Mouse (Mus musculus) midbrain, embryonic 13.5 days (tissue): ENCODE measurements around the gene Atp6v0b. TPM values are rescaled to one million over a fixed set of nuclear protein-coding genes. Genes with fewer than 3 reads are reported as not detected.

ENCODE experiments used
- ATAC-seq: fragments of 200-750 bp; cut with Nextera tagmentation; 2 replicates; pipeline ENCODE4 v1.8.0; 2017; ENCODE audit warnings: mild to moderate bottlenecking, moderate TSS enrichment, moderate library complexity
- H3K27ac ChIP-seq: fragments of 300-500 bp; sonication (generic); 2 replicates; pipeline ENCODE4 v1.5.1; 2015; ENCODE audit warnings: inconsistent platforms, mild to moderate bottlenecking, moderate library complexity
- H3K27me3 ChIP-seq: fragments of 300-500 bp; sonication (generic); 2 replicates; pipeline ENCODE4 v1.6.1; 2015; ENCODE audit warnings: mild to moderate bottlenecking, inconsistent platforms
- H3K36me3 ChIP-seq: fragments of 300-500 bp; sonication (generic); 2 replicates; pipeline ENCODE4 v1.6.1; 2015; ENCODE audit warnings: mild to moderate bottlenecking, inconsistent platforms
- H3K4me1 ChIP-seq: fragments of 300-500 bp; sonication (generic); replicated peaks from 2 replicates; pipeline ENCODE4 v1.6.1; 2015; ENCODE audit warnings: inconsistent platforms
- H3K4me2 ChIP-seq: fragments of 300-500 bp; sonication (generic); replicated peaks from 2 replicates; pipeline ENCODE4 v1.6.1; 2015; ENCODE audit warnings: moderate library complexity, mild to moderate bottlenecking, inconsistent platforms
- H3K4me3 ChIP-seq: fragments of 300-500 bp; sonication (generic); replicated peaks from 2 replicates; pipeline ENCODE4 v1.5.1; 2015; ENCODE audit warnings: mild to moderate bottlenecking, inconsistent platforms
- H3K9ac ChIP-seq: fragments of 300-500 bp; sonication (generic); replicated peaks from 2 replicates; pipeline ENCODE4 v1.6.1; 2015; ENCODE audit warnings: mild to moderate bottlenecking, inconsistent platforms
- H3K9me3 ChIP-seq: fragments of 300-500 bp; sonication (generic); 2 replicates; pipeline ENCODE4 v1.6.1; 2016; ENCODE audit warnings: mild to moderate bottlenecking, inconsistent platforms
- WGBS: fragments of 180-500 bp; shearing (Covaris S2); methylation state at CpG from one replicate; pipeline ENCODE4 v1.1.7; 2015; 5-methylcytosine and 5-hydroxymethylcytosine counted together
- polyA plus RNA-seq: library from polyadenylated mRNA; unstranded; fragments of >200 nt; fragmentation: Nextera tagmentation; extraction: Ambion mirVana; gene quantifications from 2 replicates; pipeline ENCODE4 v1.2.1, GENCODE M21; 2015

The Atp6v0b gene
- polyA plus RNA-seq, 1 experiment from 2014 or later = 469 TPM

DNA sequence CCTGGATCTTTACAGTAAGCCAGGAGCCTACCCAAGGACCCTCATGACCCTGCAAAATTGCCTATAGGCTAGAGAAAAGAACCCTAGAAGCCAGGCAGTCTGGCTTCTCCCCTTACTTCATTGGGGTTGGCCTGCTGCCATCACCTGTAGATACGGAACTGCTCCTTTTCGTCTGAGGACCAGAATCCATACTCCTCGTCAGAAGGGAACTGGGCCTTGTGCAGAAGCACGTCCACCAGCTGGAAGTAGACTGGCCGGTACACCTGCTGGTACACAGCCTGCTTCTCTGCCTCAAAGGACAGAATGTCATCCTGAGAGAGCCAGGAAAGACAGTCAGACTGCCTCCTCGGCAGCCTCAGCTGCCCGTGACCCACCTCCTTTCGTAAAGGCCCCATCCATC lies 17.6 kb upstream of the Atp6v0b start:
- Histone ChIP-seq H3K4me3 (no peak overlapping the region), H3K9me3 (no peaks in the 10 kb centered on the region), H3K27ac (no peak overlapping the region), H3K27me3 (no peaks in the 10 kb centered on the region), H3K4me2 (no peak overlapping the region), H3K9ac (no peak overlapping the region), H3K4me1 (peaks cover 23% of the 10 kb centered on the region), H3K36me3 (peaks cover 69% of the 10 kb centered on the region)
- no peak for ATAC-seq
- 94% methylated on average over 8 of the region's 8 CpGs for WGBS

DNA sequence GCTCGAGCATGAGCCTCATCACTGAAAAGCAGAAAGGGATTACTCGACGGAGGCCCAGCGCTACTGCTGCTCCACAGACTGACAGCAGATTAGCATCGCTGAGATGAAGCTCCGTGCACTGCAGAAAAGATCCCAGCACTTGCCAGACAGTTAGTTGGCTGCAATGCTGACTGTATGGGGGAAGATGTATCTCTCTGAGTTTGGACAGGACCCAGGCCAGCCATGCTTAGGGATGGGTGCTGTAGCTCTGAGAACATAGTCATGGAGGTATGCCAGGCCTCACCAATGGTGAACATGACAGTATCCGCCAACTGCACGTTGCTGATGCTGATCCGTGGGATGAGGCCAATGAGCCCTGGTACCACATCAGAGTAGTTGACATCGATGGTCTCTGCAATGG lies 17.0 kb upstream of the Atp6v0b start:
- no peak for ATAC-seq
- H3K27me3 ChIP-seq = no peaks in the 10 kb centered on the region
- no peak overlapping the region for H3K27ac ChIP-seq
- no peak overlapping the region for H3K9ac ChIP-seq
- no peak overlapping the region for H3K4me2 ChIP-seq
- H3K4me3 ChIP-seq = no peak overlapping the region
- peaks cover 76% of the 10 kb centered on the region for H3K36me3 ChIP-seq
- H3K9me3 ChIP-seq = no peaks in the 10 kb centered on the region
- 91% methylated on average over 10 of the region's 10 CpGs for whole genome bisulfite sequencing
- peaks cover 16% of the 10 kb centered on the region for H3K4me1 ChIP-seq

DNA sequence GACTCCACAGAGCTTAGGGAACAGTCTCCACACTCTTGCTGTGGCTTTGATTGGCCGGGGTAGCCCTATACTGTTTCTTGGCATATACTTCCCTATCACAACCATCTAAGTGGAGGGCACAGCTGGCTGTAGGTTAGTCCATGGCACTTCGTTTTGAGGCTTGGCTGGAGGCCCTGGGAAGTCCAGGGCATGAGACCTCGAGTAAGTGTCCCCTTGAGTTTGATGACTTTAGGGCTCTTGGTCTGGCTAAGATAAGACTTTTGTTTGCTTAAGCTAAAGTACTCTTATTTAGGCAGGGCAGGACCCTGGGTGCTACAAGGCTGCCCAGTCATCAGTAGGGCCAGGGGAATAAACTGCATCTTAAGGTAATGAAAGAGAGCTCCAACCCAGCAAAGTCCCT lies 11.0 kb upstream of the Atp6v0b start:
- H3K9me3 ChIP-seq = no peaks in the 10 kb centered on the region
- no peak overlapping the region for H3K4me2 ChIP-seq
- no peak for ATAC-seq
- WGBS = 84% methylated on average over 3 of the region's 3 CpGs
- H3K4me3 ChIP-seq = no peak overlapping the region
- H3K27me3 ChIP-seq = no peaks in the 10 kb centered on the region
- peaks cover 92% of the 10 kb centered on the region for H3K36me3 ChIP-seq
- no peak overlapping the region for H3K9ac ChIP-seq
- H3K27ac ChIP-seq = no peak overlapping the region
- H3K4me1 ChIP-seq = no peaks in the 10 kb centered on the region

DNA sequence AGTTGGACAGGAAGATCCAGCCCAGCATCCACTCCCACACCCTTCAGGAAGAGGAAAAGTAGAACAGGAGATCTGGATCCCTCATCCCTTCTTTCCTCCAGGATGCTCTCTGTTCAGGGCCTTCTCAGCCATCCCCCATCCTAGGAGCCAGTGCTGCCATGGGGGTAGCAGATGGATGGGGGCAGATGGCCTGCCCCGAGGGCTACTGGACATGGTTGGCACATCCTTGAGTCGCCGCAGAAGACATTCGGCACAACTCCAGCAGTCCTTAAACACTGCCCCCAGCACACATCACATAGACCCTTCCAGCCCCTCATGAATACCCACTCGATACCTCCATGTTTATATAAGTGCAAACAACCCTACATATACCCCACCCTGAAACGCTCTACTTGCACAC lies 8.9 kb upstream of the Atp6v0b start:
- no peaks in the 10 kb centered on the region for H3K9me3 ChIP-seq
- no peak for ATAC-seq
- H3K9ac ChIP-seq = no peak overlapping the region
- no peaks in the 10 kb centered on the region for H3K27me3 ChIP-seq
- H3K4me3 ChIP-seq = no peak overlapping the region
- WGBS = 94% methylated on average over 6 of the region's 6 CpGs
- no peak overlapping the region for H3K4me2 ChIP-seq
- H3K4me1 ChIP-seq = peaks cover 10% of the 10 kb centered on the region
- H3K27ac ChIP-seq = no peak overlapping the region
- H3K36me3 ChIP-seq = peaks cover 71% of the 10 kb centered on the region

DNA sequence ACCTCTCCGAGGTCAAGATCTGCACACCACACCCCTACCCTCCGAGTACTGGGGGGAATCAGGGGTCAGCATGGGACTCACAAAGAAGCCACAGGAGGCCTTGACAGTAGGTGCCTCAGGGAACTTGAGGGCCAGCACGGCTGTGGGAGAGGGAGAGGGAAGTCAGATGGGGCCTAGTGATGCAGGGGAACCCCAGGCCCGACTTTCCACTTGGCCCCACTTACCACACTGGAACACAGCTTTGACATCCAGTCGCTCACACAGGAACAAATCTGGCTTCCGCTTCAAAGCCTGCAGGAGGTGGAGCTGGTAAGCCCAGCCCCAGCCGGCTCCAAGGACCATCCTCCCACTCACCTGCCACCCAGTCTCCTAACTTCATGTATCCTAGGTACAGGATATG lies 8.2 kb upstream of the Atp6v0b start:
- peaks cover 16% of the 10 kb centered on the region for H3K4me1 ChIP-seq
- no peak for ATAC-seq
- 88% methylated on average over 7 of the region's 7 CpGs for WGBS

DNA sequence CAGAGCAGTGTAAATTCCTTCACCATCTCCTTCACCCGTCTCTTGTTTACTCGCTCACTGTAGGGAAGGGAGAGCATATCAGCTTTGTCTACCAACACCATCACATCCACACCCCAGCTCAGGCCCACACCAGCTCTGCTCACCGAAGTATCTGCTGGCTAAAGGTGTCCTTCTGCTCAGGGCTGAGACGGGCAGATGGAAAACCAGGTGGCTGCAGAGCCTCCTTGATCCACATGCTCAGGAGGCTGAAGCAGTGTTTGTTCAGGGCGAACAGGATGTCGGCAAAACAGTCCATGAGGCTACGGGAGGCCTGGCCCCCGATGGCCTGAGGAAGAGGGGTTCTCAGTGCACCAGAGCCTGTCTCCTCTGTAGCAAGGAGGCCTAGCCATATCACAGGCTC lies 7.5 kb upstream of the Atp6v0b start:
- no peak overlapping the region for H3K4me2 ChIP-seq
- no peaks in the 10 kb centered on the region for H3K9me3 ChIP-seq
- peaks cover 63% of the 10 kb centered on the region for H3K36me3 ChIP-seq
- WGBS = 91% methylated on average over 8 of the region's 8 CpGs
- peaks cover 16% of the 10 kb centered on the region for H3K4me1 ChIP-seq
- H3K4me3 ChIP-seq = no peak overlapping the region
- H3K27ac ChIP-seq = no peak overlapping the region
- no peaks in the 10 kb centered on the region for H3K27me3 ChIP-seq
- ATAC-seq = no peak
- H3K9ac ChIP-seq = no peak overlapping the region

More for the DNA sequence above, 8.2 kb upstream of the Atp6v0b start:
- no peak overlapping the region for H3K27ac ChIP-seq
- H3K4me2 ChIP-seq = no peak overlapping the region
- no peaks in the 10 kb centered on the region for H3K9me3 ChIP-seq
- H3K4me3 ChIP-seq = no peak overlapping the region
- H3K27me3 ChIP-seq = no peaks in the 10 kb centered on the region
- H3K36me3 ChIP-seq = peaks cover 64% of the 10 kb centered on the region
- H3K9ac ChIP-seq = no peak overlapping the region

DNA sequence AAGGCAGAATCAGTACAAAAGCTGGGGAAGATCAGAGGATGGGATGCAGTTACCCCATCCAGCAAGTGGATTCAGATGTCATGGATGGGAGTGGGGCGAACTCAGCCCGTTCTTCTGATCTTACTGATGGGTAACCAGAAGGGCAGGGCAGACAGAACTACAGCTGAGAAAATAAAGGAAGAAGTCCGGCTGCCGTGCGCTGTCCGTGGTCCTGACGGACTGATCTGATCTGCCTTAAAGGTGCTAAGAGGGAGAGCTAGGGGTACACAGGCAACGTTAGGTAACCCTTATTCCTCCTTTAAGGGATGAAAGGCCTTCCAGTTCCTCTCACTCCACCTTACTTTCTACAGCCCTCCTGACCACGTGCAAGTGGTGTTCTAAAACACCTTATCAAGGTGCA lies 6.2 kb upstream of the Atp6v0b start:
- Histone ChIP-seq H3K4me3 (no peak overlapping the region), H3K27ac (no peak overlapping the region), H3K9me3 (no peaks in the 10 kb centered on the region), H3K27me3 (no peaks in the 10 kb centered on the region), H3K36me3 (peaks cover 60% of the 10 kb centered on the region), H3K4me2 (no peak overlapping the region), H3K4me1 (peaks cover 16% of the 10 kb centered on the region), H3K9ac (no peak overlapping the region)
- ATAC-seq = no peak
- 30% methylated on average over 9 of the region's 9 CpGs for WGBS

DNA sequence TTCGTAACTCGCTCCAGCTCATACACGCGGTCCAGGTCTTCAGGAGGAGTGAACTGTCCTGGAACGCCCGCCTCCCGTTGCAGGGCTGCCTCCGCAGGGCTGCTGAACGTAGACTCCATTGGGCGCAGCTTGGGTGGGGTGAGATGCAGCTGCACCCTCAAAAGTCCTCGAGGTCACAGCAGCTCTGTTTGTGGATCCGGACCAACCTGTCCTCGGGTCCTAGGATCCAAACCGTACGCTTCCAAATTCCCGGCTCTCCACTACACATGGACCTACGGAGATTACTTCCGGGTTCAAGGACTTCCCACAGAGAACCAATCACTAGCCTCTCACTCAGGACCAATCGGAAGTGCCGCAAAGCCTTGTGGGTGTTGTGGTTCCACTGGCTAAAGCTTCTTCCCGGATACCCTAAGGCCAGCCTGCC lies 4.6 kb upstream of the Atp6v0b start, which contains the start of gene Dph2:
Gene Dph2 (minus strand): TSS at position 295 of the 424 bp plus-strand sequence.
- under 1% methylated on average over 21 of the region's 21 CpGs for WGBS

DNA sequence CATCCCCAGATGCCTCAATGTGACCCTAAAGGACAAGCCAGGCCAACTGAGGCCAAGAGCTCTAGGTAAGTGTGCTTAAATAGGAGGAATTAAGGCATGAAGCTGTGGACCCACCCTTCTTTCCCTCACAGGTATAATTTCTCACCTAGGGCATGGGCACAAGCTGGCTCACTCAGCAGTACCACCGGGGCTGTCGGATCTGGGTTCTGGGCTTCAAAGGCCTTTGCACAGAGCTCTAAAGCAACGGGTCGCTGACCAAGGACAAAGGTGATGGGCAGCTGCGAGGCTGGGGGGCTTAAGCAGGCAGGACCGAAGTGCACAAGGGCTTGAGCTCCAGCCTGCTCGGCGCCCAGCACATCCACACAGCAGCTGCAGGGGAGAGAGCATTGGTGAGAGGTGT lies 3.6 kb upstream of the Atp6v0b start:
- peak overlapping the region; percentile 95 for H3K4me2 ChIP-seq
- ATAC-seq = no peak
- H3K27ac ChIP-seq = no peak overlapping the region
- peaks cover 37% of the 10 kb centered on the region for H3K36me3 ChIP-seq
- peaks cover 30% of the 10 kb centered on the region for H3K4me1 ChIP-seq
- no peaks in the 10 kb centered on the region for H3K9me3 ChIP-seq
- 46% methylated on average over 8 of the region's 8 CpGs for WGBS
- peak overlapping the region; percentile 79 for H3K4me3 ChIP-seq
- peak overlapping the region; percentile 61; the same call in 1 of the 2 replicates for H3K9ac ChIP-seq
- H3K27me3 ChIP-seq = no peaks in the 10 kb centered on the region

More for the DNA sequence above, 4.6 kb upstream of the Atp6v0b start, which contains the start of gene Dph2:
- no peak within 1 kb of the TSS for H3K27ac ChIP-seq
- peak within 1 kb of the TSS; percentile 95 for H3K4me2 ChIP-seq
- H3K27me3 ChIP-seq = no peaks in the 10 kb centered on the region
- peak within 1 kb of the TSS; percentile 79 for H3K4me3 ChIP-seq
- H3K36me3 ChIP-seq = peaks cover 47% of the 10 kb centered on the region
- peak within 1 kb of the TSS; percentile 61 for H3K9ac ChIP-seq
- peak; percentile 86 for ATAC-seq
- no peaks in the 10 kb centered on the region for H3K9me3 ChIP-seq
- peaks cover 21% of the 10 kb centered on the region for H3K4me1 ChIP-seq

DNA sequence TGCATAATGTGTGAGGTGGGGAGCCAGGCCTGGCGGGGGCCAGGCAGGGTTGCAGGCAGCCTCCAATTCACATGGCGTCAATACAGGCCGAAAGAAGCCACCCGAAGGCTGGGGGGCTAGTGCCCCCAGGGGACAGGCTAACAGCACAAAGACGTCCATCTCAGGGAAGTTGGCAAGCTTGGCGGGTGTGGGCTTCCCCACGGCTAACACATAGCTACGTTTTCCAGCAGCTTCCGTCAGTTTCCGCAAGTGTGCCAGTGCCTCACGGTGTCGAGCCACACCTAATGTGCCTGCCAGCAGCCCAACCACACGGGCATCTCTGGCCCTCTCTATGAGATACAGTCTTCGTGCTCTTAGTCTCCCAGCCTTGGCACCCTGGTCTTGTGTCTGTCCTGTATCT lies 2.9 kb upstream of the Atp6v0b start:
- WGBS = 92% methylated on average over 14 of the region's 14 CpGs

DNA sequence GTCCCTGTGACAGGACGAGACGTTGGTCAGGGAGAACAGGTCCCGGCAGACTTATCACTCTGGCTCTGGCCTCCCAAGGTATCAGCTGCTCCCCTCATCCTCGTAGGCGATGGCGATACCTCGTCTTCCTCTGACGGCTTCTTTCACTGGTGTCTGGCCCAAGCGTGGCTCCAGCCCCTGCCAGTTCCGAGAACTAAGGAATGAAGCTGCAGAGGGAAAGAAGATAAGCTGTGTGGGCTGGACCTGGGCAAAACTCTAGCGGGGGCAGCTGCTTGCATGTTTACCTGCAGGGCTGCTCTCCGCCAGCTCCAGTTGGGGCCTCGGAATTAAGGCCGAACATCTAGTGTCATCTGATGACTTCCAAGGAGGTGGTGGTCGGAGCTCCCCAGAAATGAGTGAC lies 2.3 kb upstream of the Atp6v0b start:
- H3K9ac ChIP-seq = no peak overlapping the region
- no peak for ATAC-seq
- no peak overlapping the region for H3K27ac ChIP-seq
- 92% methylated on average over 15 of the region's 15 CpGs for WGBS
- H3K4me3 ChIP-seq = no peak overlapping the region
- peaks cover 42% of the 10 kb centered on the region for H3K4me1 ChIP-seq
- H3K36me3 ChIP-seq = peaks cover 37% of the 10 kb centered on the region
- no peaks in the 10 kb centered on the region for H3K27me3 ChIP-seq
- no peaks in the 10 kb centered on the region for H3K9me3 ChIP-seq
- H3K4me2 ChIP-seq = no peak overlapping the region

More for the DNA sequence above, 2.9 kb upstream of the Atp6v0b start:
- Histone ChIP-seq H3K36me3 (peaks cover 37% of the 10 kb centered on the region), H3K4me1 (peaks cover 37% of the 10 kb centered on the region), H3K27me3 (no peaks in the 10 kb centered on the region), H3K9me3 (no peaks in the 10 kb centered on the region), H3K9ac (no peak overlapping the region), H3K27ac (no peak overlapping the region), H3K4me2 (no peak overlapping the region), H3K4me3 (no peak overlapping the region)
- ATAC-seq = no peak

DNA sequence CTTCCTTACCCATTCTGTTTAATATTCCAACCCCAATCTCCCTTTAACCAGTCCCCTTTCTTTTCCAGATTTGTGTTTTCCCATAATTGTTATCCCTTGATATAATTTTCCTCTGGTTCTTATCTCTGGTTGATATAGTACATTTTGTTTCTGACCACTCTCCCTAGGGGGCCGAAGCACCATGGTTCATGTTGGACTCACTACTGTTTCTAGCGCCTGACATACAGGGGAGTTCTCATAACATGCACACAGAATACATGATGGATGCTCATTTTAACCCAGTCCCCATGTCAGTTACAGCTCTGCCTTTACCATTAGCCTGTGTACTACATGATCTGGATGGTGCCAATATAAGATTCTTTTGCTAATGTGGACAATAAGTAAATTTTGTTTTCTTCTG lies 787 bp upstream of the Atp6v0b start:
- WGBS = 75% methylated on average over 2 of the region's 2 CpGs
- Histone ChIP-seq H3K27ac (no peak overlapping the region), H3K36me3 (peaks cover 32% of the 10 kb centered on the region), H3K4me2 (peak overlapping the region; percentile 93), H3K9me3 (no peaks in the 10 kb centered on the region), H3K27me3 (no peaks in the 10 kb centered on the region), H3K4me1 (peaks cover 53% of the 10 kb centered on the region), H3K9ac (no peak overlapping the region), H3K4me3 (no peak overlapping the region; the same call in 1 of the 2 replicates)
- no peak for ATAC-seq

DNA sequence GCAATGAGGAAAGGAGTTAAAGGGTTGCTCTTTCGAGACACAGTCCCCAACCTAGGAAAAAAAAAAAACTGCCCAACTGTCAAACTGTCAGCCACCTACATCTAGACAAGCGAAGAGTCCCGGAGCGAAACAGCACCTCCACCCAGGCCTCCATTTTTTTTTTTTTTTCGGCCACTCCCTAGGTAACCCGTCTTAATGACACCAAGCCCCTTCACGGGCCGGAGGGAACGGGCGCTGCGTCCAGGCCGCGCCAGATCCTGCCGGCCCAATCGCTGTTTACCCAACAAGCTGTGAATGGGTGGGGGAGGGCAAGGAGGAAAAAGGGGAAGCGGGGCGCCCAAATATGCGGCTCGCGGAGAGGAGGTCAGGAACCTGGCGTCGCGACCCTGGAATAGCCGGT lies 489 bp downstream of the Atp6v0b start:
- Histone ChIP-seq H3K36me3 (peaks cover 32% of the 10 kb centered on the region), H3K4me3 (peak overlapping the region; percentile 96), H3K9ac (peak overlapping the region; percentile 95), H3K27me3 (no peaks in the 10 kb centered on the region), H3K9me3 (no peaks in the 10 kb centered on the region), H3K27ac (no peak overlapping the region), H3K4me2 (peak overlapping the region; percentile 93), H3K4me1 (peaks cover 59% of the 10 kb centered on the region)
- WGBS = 3% methylated on average over 23 of the region's 24 CpGs
- ATAC-seq = no peak
